Mouse (Mus musculus): ENCODE measurements at regions not wholly inside any gene's neighbourhood (a gene's known extent, or its start where the extent isn't known, plus 50 kb on each side); places are given as distances from the start of the nearest gene placed in this dataset.

GRCm38 (mm10) chr3:56356163-56356882, 172.8 kb upstream of the Nbea start:
- TF ChIP-seq CTCF (IDR thresholded peaks at IDR 0.05 in 2 of 3, conservative IDR thresholded peaks at IDR 0.05 in 1 of 3; ENCODE audit: control insufficient read depth in 1 of 3, insufficient read depth in 1 of 3, low read depth in 2 of 3, low read length in 3 of 3, poor library complexity in 1 of 3, severe bottlenecking in 1 of 3) (no peak), TAL1 (IDR thresholded peaks at IDR 0.05; ENCODE audit: low read length) (no peak), ZNF384 (IDR thresholded peaks at IDR 0.05; ENCODE audit: low read depth, low read length) (no peak), HCFC1 (IDR thresholded peaks at IDR 0.05; ENCODE audit: low read depth, low read length) (no peak), SIN3A (IDR thresholded peaks at IDR 0.05; ENCODE audit: low read length) (no peak), POLR2AphosphoS2 (IDR thresholded peaks at IDR 0.05; ENCODE audit: low read length) (no peak), MAX (IDR thresholded peaks at IDR 0.05; ENCODE audit: low read length) (no peak), NRF1 (IDR thresholded peaks at IDR 0.05; ENCODE audit: insufficient read depth, low read depth, low read length, poor library complexity, severe bottlenecking) (no peak), POLR2A (IDR thresholded peaks at IDR 0.05; ENCODE audit: control insufficient read depth in 1 of 2, insufficient read depth in 1 of 2, low read depth in 1 of 2, low read length in 2 of 2, poor library complexity in 1 of 2) (no peak), MEF2A (IDR thresholded peaks at IDR 0.05; ENCODE audit: extremely low read depth, insufficient replicate concordance, low read depth, low read length, poor library complexity, severe bottlenecking) (no peak), ZMIZ1 (IDR thresholded peaks at IDR 0.05; ENCODE audit: low read depth, low read length) (no peak), TBP (IDR thresholded peaks at IDR 0.05; ENCODE audit: low read depth, low read length) (no peak), RCOR1 (IDR thresholded peaks at IDR 0.05; ENCODE audit: low read depth, low read length) (no peak)
